Mouse (Mus musculus) kidney, embryonic 16.5 days (tissue): ENCODE measurements around the gene Wbp4. TPM values are rescaled to one million over a fixed set of nuclear protein-coding genes. Genes with fewer than 3 reads are reported as not detected.
A peak's percentile ranks its signal among the peaks of the same experiment; 100 is the strongest.

Source experiments
- ATAC-seq: fragments of 200-750 bp; cut with Nextera tagmentation; 2 replicates; pipeline ENCODE4 v1.8.0; 2017; ENCODE audit warnings: moderate TSS enrichment; ENCODE audit not compliant: low FRiP score, low TSS enrichment
- H3K27ac ChIP-seq: fragments of 300-500 bp; sonication (generic); 2 replicates; pipeline ENCODE4 v1.5.1; 2014; ENCODE audit warnings: low read length
- H3K27me3 ChIP-seq: fragments of 300-500 bp; sonication (generic); 2 replicates; pipeline ENCODE4 v1.6.1; 2014; ENCODE audit warnings: low read length, control low read depth, mixed read lengths; ENCODE audit not compliant: insufficient read depth
- H3K36me3 ChIP-seq: fragments of 300-500 bp; sonication (generic); 2 replicates; pipeline ENCODE4 v1.6.1; 2014; ENCODE audit warnings: low read length, control low read depth, mixed read lengths; ENCODE audit not compliant: insufficient read depth
- H3K4me1 ChIP-seq: fragments of 300-500 bp; sonication (generic); 2 replicates; pipeline ENCODE4 v1.6.1; 2014; ENCODE audit warnings: low read length, control low read depth, mixed read lengths; ENCODE audit not compliant: insufficient read depth
- H3K4me2 ChIP-seq: fragments of 300-500 bp; sonication (generic); replicated peaks from 2 replicates; pipeline ENCODE4 v1.6.1; 2014; ENCODE audit warnings: low read depth, low read length
- H3K4me3 ChIP-seq: fragments of 300-500 bp; sonication (generic); 2 replicates; pipeline ENCODE4 v1.5.1; 2014; ENCODE audit warnings: mild to moderate bottlenecking, low read length
- H3K9ac ChIP-seq: fragments of 300-500 bp; sonication (generic); replicated peaks from 2 replicates; pipeline ENCODE4 v1.6.1; 2014; ENCODE audit warnings: low read length
- H3K9me3 ChIP-seq: fragments of 300-500 bp; sonication (generic); 2 replicates; pipeline ENCODE4 v1.6.1; 2016; ENCODE audit warnings: low read length, control low read depth
- WGBS: fragments of 180-500 bp; shearing (Covaris S2); extraction: QIAGEN DNeasy Blood & Tissue Kit; methylation state at CpG from one replicate; pipeline ENCODE4 v1.1.7; 2014; 5-methylcytosine and 5-hydroxymethylcytosine counted together
- polyA plus RNA-seq: library from polyadenylated mRNA; unstranded; fragments of >200 nt; fragmentation: Nextera tagmentation; extraction: Ambion mirVana; gene quantifications from 2 replicates; pipeline ENCODE4 v1.2.1, GENCODE M21; 2015

Wbp4 gene
- polyA plus RNA-seq, 1 experiment from 2014 or later = 37.0 TPM

- H3K9ac ChIP-seq = no peak overlapping the region
- H3K9me3 ChIP-seq = no peaks in the 10 kb centered on the region
- peaks cover 6% of the 10 kb centered on the region; the same call in 1 of the 2 replicates for H3K4me1 ChIP-seq
- 64% methylated on average over 1 of the region's 1 CpGs for WGBS
- H3K27ac ChIP-seq = peak overlapping the region; percentile 9; the same call in 1 of the 2 replicates
- ATAC-seq = no peak
- no peak overlapping the region for H3K4me3 ChIP-seq
- H3K36me3 ChIP-seq = no peaks in the 10 kb centered on the region
- no peaks in the 10 kb centered on the region for H3K27me3 ChIP-seq
- H3K4me2 ChIP-seq = no peak overlapping the region
Observed at GRCm38 (mm10) chr14:79511521-79511920, 30.2 kb upstream of the Wbp4 start.

GRCm38 (mm10) chr14:79508662-79509305 lies 27.5 kb upstream of the Wbp4 start:
- H3K4me1 ChIP-seq = peaks cover 6% of the 10 kb centered on the region; the same call in 1 of the 2 replicates
- H3K36me3 ChIP-seq = no peaks in the 10 kb centered on the region
- no peak overlapping the region for H3K4me3 ChIP-seq
- no peak for ATAC-seq
- no peaks in the 10 kb centered on the region for H3K27me3 ChIP-seq
- H3K4me2 ChIP-seq = no peak overlapping the region
- WGBS = 66% methylated on average over 9 of the region's 9 CpGs
- H3K27ac ChIP-seq = no peak overlapping the region
- H3K9ac ChIP-seq = no peak overlapping the region
- H3K9me3 ChIP-seq = no peaks in the 10 kb centered on the region

GRCm38 (mm10) chr14:79507846-79508245 lies 26.5 kb upstream of the Wbp4 start:
- Histone ChIP-seq H3K9ac (no peak overlapping the region), H3K4me3 (no peak overlapping the region), H3K36me3 (no peaks in the 10 kb centered on the region), H3K4me2 (no peak overlapping the region), H3K9me3 (no peaks in the 10 kb centered on the region), H3K27ac (peak overlapping the region; percentile 18; the same call in 1 of the 2 replicates), H3K27me3 (no peaks in the 10 kb centered on the region), H3K4me1 (peaks cover 6% of the 10 kb centered on the region; the same call in 1 of the 2 replicates)
- WGBS = 77% methylated on average over 1 of the region's 1 CpGs
- ATAC-seq = no peak

- H3K27ac ChIP-seq = no peak overlapping the region
- WGBS = 66% methylated on average over 9 of the region's 9 CpGs
- no peak for ATAC-seq
- no peak overlapping the region for H3K9ac ChIP-seq
- H3K36me3 ChIP-seq = 0 out of 2 replicates have a peak, but pooled peaks cover 2% of the 10 kb centered on the region
- H3K4me1 ChIP-seq = peaks cover 6% of the 10 kb centered on the region; the same call in 1 of the 2 replicates
- H3K4me2 ChIP-seq = no peak overlapping the region
- no peaks in the 10 kb centered on the region for H3K27me3 ChIP-seq
- no peak overlapping the region for H3K4me3 ChIP-seq
- no peaks in the 10 kb centered on the region for H3K9me3 ChIP-seq
Observed at GRCm38 (mm10) chr14:79506207-79506606, 24.9 kb upstream of the Wbp4 start.

GRCm38 (mm10) chr14:79504246-79505006 lies 23.1 kb upstream of the Wbp4 start:
- 0 out of 2 replicates have a peak, but pooled peaks cover 4% of the 10 kb centered on the region for H3K36me3 ChIP-seq
- no peak overlapping the region for H3K4me3 ChIP-seq
- no peaks in the 10 kb centered on the region for H3K27me3 ChIP-seq
- no peak overlapping the region for H3K9ac ChIP-seq
- H3K4me1 ChIP-seq = peaks cover 6% of the 10 kb centered on the region; the same call in 1 of the 2 replicates
- no peak overlapping the region for H3K27ac ChIP-seq
- no peak overlapping the region for H3K4me2 ChIP-seq
- no peak for ATAC-seq
- WGBS = 94% methylated on average over 7 of the region's 7 CpGs
- H3K9me3 ChIP-seq = no peaks in the 10 kb centered on the region

- Histone ChIP-seq H3K27me3 (no peaks in the 10 kb centered on the region), H3K36me3 (0 out of 2 replicates have a peak, but pooled peaks cover 4% of the 10 kb centered on the region), H3K4me3 (no peak overlapping the region), H3K4me2 (no peak overlapping the region), H3K4me1 (peaks cover 6% of the 10 kb centered on the region; the same call in 1 of the 2 replicates), H3K9ac (no peak overlapping the region), H3K27ac (0 out of 2 replicates have a peak overlapping the region, but pooled peaks have one; percentile 35), H3K9me3 (no peaks in the 10 kb centered on the region)
- WGBS = 65% methylated on average over 5 of the region's 5 CpGs
- no peak for ATAC-seq
Observed at GRCm38 (mm10) chr14:79503371-79504075, 22.2 kb upstream of the Wbp4 start.

GRCm38 (mm10) chr14:79500756-79501155 lies 19.4 kb upstream of the Wbp4 start:
- Histone ChIP-seq H3K9ac (no peak overlapping the region), H3K36me3 (0 out of 2 replicates have a peak, but pooled peaks cover 4% of the 10 kb centered on the region), H3K9me3 (no peaks in the 10 kb centered on the region), H3K4me1 (no peaks in the 10 kb centered on the region; the same call in 1 of the 2 replicates), H3K27me3 (no peaks in the 10 kb centered on the region), H3K4me3 (no peak overlapping the region), H3K27ac (no peak overlapping the region), H3K4me2 (no peak overlapping the region)
- ATAC-seq = no peak
- 75% methylated on average over 4 of the region's 4 CpGs for WGBS

GRCm38 (mm10) chr14:79499326-79499725 lies 18.0 kb upstream of the Wbp4 start:
- WGBS = 72% methylated on average over 9 of the region's 9 CpGs
- Histone ChIP-seq H3K36me3 (0 out of 2 replicates have a peak, but pooled peaks cover 4% of the 10 kb centered on the region), H3K4me2 (no peak overlapping the region), H3K9ac (no peak overlapping the region), H3K9me3 (no peaks in the 10 kb centered on the region), H3K27ac (no peak overlapping the region), H3K4me1 (no peaks in the 10 kb centered on the region; the same call in 1 of the 2 replicates), H3K4me3 (no peak overlapping the region), H3K27me3 (no peaks in the 10 kb centered on the region)
- no peak for ATAC-seq

GRCm38 (mm10) chr14:79494349-79494748 lies 13.0 kb upstream of the Wbp4 start:
- H3K4me3 ChIP-seq = no peak overlapping the region
- H3K4me2 ChIP-seq = no peak overlapping the region
- no peaks in the 10 kb centered on the region for H3K9me3 ChIP-seq
- H3K27me3 ChIP-seq = no peaks in the 10 kb centered on the region
- 0 out of 2 replicates have a peak, but pooled peaks cover 6% of the 10 kb centered on the region for H3K36me3 ChIP-seq
- no peaks in the 10 kb centered on the region for H3K4me1 ChIP-seq
- no peak overlapping the region for H3K27ac ChIP-seq
- H3K9ac ChIP-seq = no peak overlapping the region
- no peak for ATAC-seq
- 61% methylated on average over 6 of the region's 6 CpGs for WGBS
